Mouse (Mus musculus): ENCODE data around the gene Tbrg1. TPM values are rescaled to one million over a fixed set of nuclear protein-coding genes. Genes with fewer than 3 reads are reported as not detected.

The Tbrg1 gene
- 10 to 100 TPM; 50.8 to 50.9 TPM for total RNA-seq (2021)
- long read RNA-seq, experiment 1, transcript Tbrg1-201 (9 exons, 1,984 nt), result major isoform, 65 of 73 reads
- long read RNA-seq, experiment 1, partial matches to known transcripts, result 3 of 73 reads
- long read RNA-seq, experiment 1, other reads (novel, unspliced or antisense), result 2 of 73 reads
- long read RNA-seq, experiment 2, transcript Tbrg1-201 (9 exons, 1,984 nt), result major isoform, 99 of 107 reads
- long read RNA-seq, experiment 2, partial matches to known transcripts, result 6 of 107 reads
- long read RNA-seq, experiment 2, other reads (novel, unspliced or antisense), result 1 of 107 reads

- DNase-seq (ENCODE audit: low spot score in 2 of 2), result peak; percentile 73 to 77
These were observed at the start of gene Tbrg1 for GRCm38 (mm10) chr9:37656931-37657481. TSS of gene Tbrg1 (minus strand) at chr9:37657312.

- DNase-seq (ENCODE audit: low spot score in 2 of 2), result no peak
These were observed 33.0 kb upstream of the Tbrg1 start for GRCm38 (mm10) chr9:37689970-37690686.

GRCm38 (mm10) chr9:37687941-37688303 is 30.8 kb upstream of the Tbrg1 start:
- DNase-seq (ENCODE audit: low spot score in 2 of 2), result no peak

GRCm38 (mm10) chr9:37687288-37687940 is 30.3 kb upstream of the Tbrg1 start:
- peak in 1 of 2 experiments; percentile 57 for DNase-seq (ENCODE audit: low spot score in 2 of 2)

- no peak for DNase-seq (ENCODE audit: low spot score in 2 of 2)
These were observed 24.0 kb upstream of the Tbrg1 start for GRCm38 (mm10) chr9:37681123-37681522.

- DNase-seq (ENCODE audit: low spot score in 2 of 2), result no peak
These were observed 18.2 kb upstream of the Tbrg1 start for GRCm38 (mm10) chr9:37675287-37675686.

GRCm38 (mm10) chr9:37670261-37670660 is 13.1 kb upstream of the Tbrg1 start:
- no peak for DNase-seq (ENCODE audit: low spot score in 2 of 2)

GRCm38 (mm10) chr9:37669678-37670077 is 12.6 kb upstream of the Tbrg1 start:
- no peak for DNase-seq (ENCODE audit: low spot score in 2 of 2)

GRCm38 (mm10) chr9:37669115-37669514 is 12.0 kb upstream of the Tbrg1 start, which contains the start of gene Panx3:
TSS of gene Panx3 (minus strand) at chr9:37669235.
- no peak for DNase-seq (ENCODE audit: low spot score in 2 of 2)

- no peak for DNase-seq (ENCODE audit: low spot score in 2 of 2)
These were observed 8.9 kb upstream of the Tbrg1 start for GRCm38 (mm10) chr9:37666045-37666444.

GRCm38 (mm10) chr9:37664604-37665003 is 7.5 kb upstream of the Tbrg1 start:
- DNase-seq (ENCODE audit: low spot score in 2 of 2), result no peak

- DNase-seq (ENCODE audit: low spot score in 2 of 2), result no peak
These were observed 6.1 kb upstream of the Tbrg1 start for GRCm38 (mm10) chr9:37663210-37663609.

GRCm38 (mm10) chr9:37659413-37659812 is 2.3 kb upstream of the Tbrg1 start:
- DNase-seq (ENCODE audit: low spot score in 2 of 2), result no peak

- peak in 1 of 2 experiments; percentile 14 for DNase-seq (ENCODE audit: low spot score in 2 of 2)
These were observed 652 bp downstream of the Tbrg1 start for GRCm38 (mm10) chr9:37656439-37656881.

GRCm38 (mm10) chr9:37655961-37656360 is 1.2 kb downstream of the Tbrg1 start:
- no peak for DNase-seq (ENCODE audit: low spot score in 2 of 2)

GRCm38 (mm10) chr9:37653836-37654235 is 3.3 kb downstream of the Tbrg1 start:
- no peak for DNase-seq (ENCODE audit: low spot score in 2 of 2)

GRCm38 (mm10) chr9:37650639-37651038 is 6.5 kb downstream of the Tbrg1 start:
- DNase-seq (ENCODE audit: low spot score in 2 of 2), result no peak

GRCm38 (mm10) chr9:37646246-37646645 is 10.9 kb downstream of the Tbrg1 start:
- peak in 1 of 2 experiments; percentile 42 for DNase-seq (ENCODE audit: low spot score in 2 of 2)

GRCm38 (mm10) chr9:37638721-37639120 is 18.4 kb downstream of the Tbrg1 start:
- DNase-seq (ENCODE audit: low spot score in 2 of 2), result no peak

GRCm38 (mm10) chr9:37636800-37637542 is 20.1 kb downstream of the Tbrg1 start:
- no peak for DNase-seq (ENCODE audit: low spot score in 2 of 2)

- DNase-seq (ENCODE audit: low spot score in 2 of 2), result peak in 1 of 2 experiments; percentile 43
These were observed 20.8 kb downstream of the Tbrg1 start for GRCm38 (mm10) chr9:37636335-37636734.

Measured in layer of hippocampus, postnatal 14 days (tissue).